Mouse (Mus musculus): ENCODE measurements around the gene Ttc8. TPM values are rescaled to one million over a fixed set of nuclear protein-coding genes. Genes with fewer than 3 reads are reported as not detected.

Ttc8 gene
- polyA plus RNA-seq, 1 experiment, result 3.2 TPM

GRCm38 (mm10) chr12:98998662-98999428 is 78.5 kb downstream of the Ttc8 start:
- Histone ChIP-seq H3K4me1 (ENCODE audit: control insufficient read depth, insufficient read depth, insufficient read length) (peaks cover 2% of the 10 kb centered on the region), H3K36me3 (ENCODE audit: control insufficient read depth, insufficient read depth, low read length) (no peaks in the 10 kb centered on the region), H3K27me3 (ENCODE audit: control insufficient read depth, insufficient read depth, low read length) (no peaks in the 10 kb centered on the region), H3K4me3 (ENCODE audit: extremely low read depth, insufficient read depth, insufficient read length) (no peak overlapping the region), H3K27ac (ENCODE audit: insufficient read depth, low read length) (no peak overlapping the region)
- TF ChIP-seq POLR2A (IDR thresholded peaks at IDR 0.05; ENCODE audit: low read depth, low read length) (no peak), CTCF (IDR thresholded peaks at IDR 0.05; ENCODE audit: extremely low read depth, insufficient read depth, insufficient read length, insufficient replicate concordance) (no peak)
- 34% methylated on average over 10 of the region's 10 CpGs for WGBS
- DNase-seq (ENCODE audit: low read depth in 1 of 2, low spot score in 2 of 2), result no peak

GRCm38 (mm10) chr12:99000310-99000709 is 79.9 kb downstream of the Ttc8 start:
- H3K27me3 ChIP-seq (ENCODE audit: control insufficient read depth, insufficient read depth, low read length), result no peaks in the 10 kb centered on the region
- peaks cover 2% of the 10 kb centered on the region for H3K4me1 ChIP-seq (ENCODE audit: control insufficient read depth, insufficient read depth, insufficient read length)
- no peak overlapping the region for H3K27ac ChIP-seq (ENCODE audit: insufficient read depth, low read length)
- 83% methylated on average over 2 of the region's 2 CpGs for WGBS
- no peak overlapping the region for H3K4me3 ChIP-seq (ENCODE audit: extremely low read depth, insufficient read depth, insufficient read length)
- TF ChIP-seq POLR2A (IDR thresholded peaks at IDR 0.05; ENCODE audit: low read depth, low read length) (no peak), CTCF (IDR thresholded peaks at IDR 0.05; ENCODE audit: extremely low read depth, insufficient read depth, insufficient read length, insufficient replicate concordance) (no peak)
- DNase-seq (ENCODE audit: low read depth in 1 of 2, low spot score in 2 of 2), result no peak
- no peaks in the 10 kb centered on the region for H3K36me3 ChIP-seq (ENCODE audit: control insufficient read depth, insufficient read depth, low read length)

GRCm38 (mm10) chr12:99003046-99003445 is 82.7 kb downstream of the Ttc8 start:
- TF ChIP-seq CTCF (IDR thresholded peaks at IDR 0.05; ENCODE audit: extremely low read depth, insufficient read depth, insufficient read length, insufficient replicate concordance), result no peak
- no peak for TF ChIP-seq POLR2A (IDR thresholded peaks at IDR 0.05; ENCODE audit: low read depth, low read length)
- 87% methylated on average over 4 of the region's 4 CpGs for WGBS
- DNase-seq (ENCODE audit: low read depth in 1 of 2, low spot score in 2 of 2), result no peak
- no peak overlapping the region for H3K4me3 ChIP-seq (ENCODE audit: extremely low read depth, insufficient read depth, insufficient read length)
- no peaks in the 10 kb centered on the region for H3K27me3 ChIP-seq (ENCODE audit: control insufficient read depth, insufficient read depth, low read length)
- no peak overlapping the region for H3K27ac ChIP-seq (ENCODE audit: insufficient read depth, low read length)
- peaks cover under 1% of the 10 kb centered on the region; the same call in 1 of the 2 replicates for H3K4me1 ChIP-seq (ENCODE audit: control insufficient read depth, insufficient read depth, insufficient read length)
- H3K36me3 ChIP-seq (ENCODE audit: control insufficient read depth, insufficient read depth, low read length), result no peaks in the 10 kb centered on the region

- Histone ChIP-seq H3K27ac (ENCODE audit: insufficient read depth, low read length) (no peak overlapping the region), H3K27me3 (ENCODE audit: control insufficient read depth, insufficient read depth, low read length) (no peaks in the 10 kb centered on the region), H3K4me1 (ENCODE audit: control insufficient read depth, insufficient read depth, insufficient read length) (no peaks in the 10 kb centered on the region), H3K4me3 (ENCODE audit: extremely low read depth, insufficient read depth, insufficient read length) (no peak overlapping the region), H3K36me3 (ENCODE audit: control insufficient read depth, insufficient read depth, low read length) (no peaks in the 10 kb centered on the region)
- DNase-seq (ENCODE audit: low read depth in 1 of 2, low spot score in 2 of 2), result no peak
- TF ChIP-seq CTCF (IDR thresholded peaks at IDR 0.05; ENCODE audit: extremely low read depth, insufficient read depth, insufficient read length, insufficient replicate concordance) (no peak), POLR2A (IDR thresholded peaks at IDR 0.05; ENCODE audit: low read depth, low read length) (no peak)
- 95% methylated on average over 2 of the region's 2 CpGs for WGBS
Measured at GRCm38 (mm10) chr12:99004752-99005151, 84.4 kb downstream of the Ttc8 start.

GRCm38 (mm10) chr12:99008786-99009185 is 88.4 kb downstream of the Ttc8 start:
- Histone ChIP-seq H3K27ac (ENCODE audit: insufficient read depth, low read length) (no peak overlapping the region), H3K36me3 (ENCODE audit: control insufficient read depth, insufficient read depth, low read length) (no peaks in the 10 kb centered on the region), H3K4me3 (ENCODE audit: extremely low read depth, insufficient read depth, insufficient read length) (no peak overlapping the region), H3K27me3 (ENCODE audit: control insufficient read depth, insufficient read depth, low read length) (no peaks in the 10 kb centered on the region), H3K4me1 (ENCODE audit: control insufficient read depth, insufficient read depth, insufficient read length) (no peaks in the 10 kb centered on the region)
- DNase-seq (ENCODE audit: low read depth in 1 of 2, low spot score in 2 of 2), result no peak
- 87% methylated on average over 1 of the region's 1 CpGs for WGBS
- TF ChIP-seq POLR2A (IDR thresholded peaks at IDR 0.05; ENCODE audit: low read depth, low read length), result no peak
- no peak for TF ChIP-seq CTCF (IDR thresholded peaks at IDR 0.05; ENCODE audit: extremely low read depth, insufficient read depth, insufficient read length, insufficient replicate concordance)

- 81% methylated on average over 4 of the region's 4 CpGs for WGBS
- H3K4me1 ChIP-seq (ENCODE audit: control insufficient read depth, insufficient read depth, insufficient read length), result no peaks in the 10 kb centered on the region
- no peaks in the 10 kb centered on the region for H3K27me3 ChIP-seq (ENCODE audit: control insufficient read depth, insufficient read depth, low read length)
- H3K4me3 ChIP-seq (ENCODE audit: extremely low read depth, insufficient read depth, insufficient read length), result no peak overlapping the region
- H3K36me3 ChIP-seq (ENCODE audit: control insufficient read depth, insufficient read depth, low read length), result no peaks in the 10 kb centered on the region
- no peak for DNase-seq (ENCODE audit: low read depth in 1 of 2, low spot score in 2 of 2)
- H3K27ac ChIP-seq (ENCODE audit: insufficient read depth, low read length), result no peak overlapping the region
- TF ChIP-seq POLR2A (IDR thresholded peaks at IDR 0.05; ENCODE audit: low read depth, low read length), result no peak
- no peak for TF ChIP-seq CTCF (IDR thresholded peaks at IDR 0.05; ENCODE audit: extremely low read depth, insufficient read depth, insufficient read length, insufficient replicate concordance)
Measured at GRCm38 (mm10) chr12:99009430-99009829, 89.1 kb downstream of the Ttc8 start.

- Histone ChIP-seq H3K36me3 (ENCODE audit: control insufficient read depth, insufficient read depth, low read length) (no peaks in the 10 kb centered on the region), H3K4me1 (ENCODE audit: control insufficient read depth, insufficient read depth, insufficient read length) (no peaks in the 10 kb centered on the region), H3K27me3 (ENCODE audit: control insufficient read depth, insufficient read depth, low read length) (no peaks in the 10 kb centered on the region), H3K27ac (ENCODE audit: insufficient read depth, low read length) (no peak overlapping the region), H3K4me3 (ENCODE audit: extremely low read depth, insufficient read depth, insufficient read length) (no peak overlapping the region)
- TF ChIP-seq POLR2A (IDR thresholded peaks at IDR 0.05; ENCODE audit: low read depth, low read length), result no peak
- no peak for TF ChIP-seq CTCF (IDR thresholded peaks at IDR 0.05; ENCODE audit: extremely low read depth, insufficient read depth, insufficient read length, insufficient replicate concordance)
- no peak for DNase-seq (ENCODE audit: low read depth in 1 of 2, low spot score in 2 of 2)
- 87% methylated on average over 6 of the region's 6 CpGs for WGBS
Measured at GRCm38 (mm10) chr12:99010044-99010443, 89.7 kb downstream of the Ttc8 start.

Measured in spleen, adult 2 months (tissue).